Mouse (Mus musculus) heart, embryonic 14.5 days (tissue): ENCODE results near the gene Tedc2. TPM values are rescaled to one million over a fixed set of nuclear protein-coding genes. Genes with fewer than 3 reads are reported as not detected.

Experiments used
- ATAC-seq: fragments of 200-750 bp; cut with Nextera tagmentation; 2 replicates; pipeline ENCODE4 v1.8.0; 2017; ENCODE audit warnings: low read depth, moderate TSS enrichment; ENCODE audit not compliant: insufficient number of reproducible peaks, insufficient read depth, low FRiP score
- H3K27ac ChIP-seq, 2 experiments: fragments of 200-500 bp in 1 of 2; fragments of 300-500 bp in 1 of 2; sonication (generic) in 1 of 2; replicated peaks in 1 of 2; 2 replicates each; pipeline ENCODE4 v1.5.1; 2012 to 2014; ENCODE audit warnings: low read depth in 2 of 2, low read length in 2 of 2, control low read depth in 1 of 2, mild to moderate bottlenecking in 1 of 2, mixed read lengths in 1 of 2; ENCODE audit not compliant: control insufficient read depth in 1 of 2, insufficient read depth in 1 of 2
- H3K27me3 ChIP-seq: fragments of 300-500 bp; sonication (generic); 2 replicates; pipeline ENCODE4 v1.6.1; 2014; ENCODE audit warnings: mild to moderate bottlenecking, low read length, control low read depth; ENCODE audit not compliant: control insufficient read depth, insufficient read depth
- H3K36me3 ChIP-seq: fragments of 300-500 bp; sonication (generic); 2 replicates; pipeline ENCODE4 v1.6.1; 2014; ENCODE audit warnings: mild to moderate bottlenecking, control low read depth, low read length, mixed read lengths; ENCODE audit not compliant: control insufficient read depth, insufficient read depth
- H3K4me1 ChIP-seq, 2 experiments: fragments of 200-500 bp in 1 of 2; fragments of 300-500 bp in 1 of 2; sonication (generic) in 1 of 2; 2 replicates each; pipeline ENCODE4 v1.6.1; 2012 to 2014; ENCODE audit warnings: low read length in 2 of 2, control low read depth in 1 of 2, mixed read lengths in 1 of 2; ENCODE audit not compliant: control insufficient read depth in 2 of 2, insufficient read depth in 2 of 2
- H3K4me2 ChIP-seq: fragments of 300-500 bp; sonication (generic); 2 replicates; pipeline ENCODE4 v1.6.1; 2014; ENCODE audit warnings: mild to moderate bottlenecking, low read length
- H3K4me3 ChIP-seq, 2 experiments: fragments of 200-500 bp in 1 of 2; fragments of 300-500 bp in 1 of 2; sonication (generic) in 1 of 2; 2 replicates each; pipeline ENCODE4 v1.5.1; 2012 to 2014; ENCODE audit warnings: low read length in 2 of 2, mild to moderate bottlenecking in 2 of 2, control low read depth in 1 of 2, low read depth in 1 of 2, moderate library complexity in 1 of 2; ENCODE audit not compliant: control insufficient read depth in 1 of 2, insufficient read depth in 1 of 2
- H3K9ac ChIP-seq: fragments of 300-500 bp; sonication (generic); 2 replicates; pipeline ENCODE4 v1.6.1; 2014; ENCODE audit warnings: mild to moderate bottlenecking, low read length
- H3K9me3 ChIP-seq: fragments of 300-500 bp; sonication (generic); 2 replicates; pipeline ENCODE4 v1.6.1; 2016; ENCODE audit warnings: low read length, control low read depth; ENCODE audit not compliant: control insufficient read depth
- WGBS: fragments of 180-500 bp; shearing (Covaris S2); extraction: QIAGEN DNeasy Blood & Tissue Kit; methylation state at CpG from one replicate; pipeline ENCODE4 v1.1.7; 2014; 5-methylcytosine and 5-hydroxymethylcytosine counted together
- polyA plus RNA-seq: library from polyadenylated mRNA; unstranded; fragments of >200 nt; fragmentation: Nextera tagmentation; extraction: Ambion mirVana; gene quantifications from 2 replicates; pipeline ENCODE4 v1.2.1, GENCODE M21; 2014

Tedc2 gene
- polyA plus RNA-seq, 1 experiment from 2014 or later: 5.4 TPM

DNA sequence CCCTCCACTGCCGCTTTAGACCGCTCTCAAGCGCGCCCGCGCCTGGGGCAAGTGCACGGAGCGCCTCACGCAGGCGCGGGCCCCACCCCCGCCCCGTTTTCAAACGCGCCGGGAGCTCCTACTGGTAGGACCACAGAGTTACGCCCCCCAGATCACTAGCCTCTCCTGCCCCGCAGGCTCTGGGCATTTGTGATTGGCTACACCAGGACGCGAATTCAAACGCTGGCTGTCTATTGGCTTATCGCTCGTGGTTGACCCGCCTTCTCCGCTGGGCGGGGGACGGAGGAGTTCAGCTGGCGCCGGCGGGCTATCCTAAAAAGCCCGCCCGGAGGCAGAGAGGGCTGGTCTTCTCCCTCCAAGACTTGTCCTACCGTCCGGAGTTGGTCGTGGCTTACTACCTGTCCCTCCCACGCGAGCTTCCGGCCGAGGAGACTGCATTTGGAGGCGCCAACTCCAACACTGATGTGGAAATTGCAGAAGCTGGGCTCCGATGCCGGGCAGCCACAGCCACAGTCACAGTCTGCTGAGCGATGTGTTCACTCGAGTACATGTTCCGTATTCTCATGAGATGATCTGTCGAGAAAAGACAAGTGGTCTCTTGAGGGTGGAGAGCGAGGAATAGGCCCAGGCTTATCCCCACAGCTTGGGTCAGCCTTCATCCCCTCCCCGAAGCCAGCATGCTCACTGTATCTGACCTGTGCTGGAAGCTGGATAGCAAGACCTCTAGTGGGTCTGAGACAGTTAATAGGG is 30.8 kb upstream of the Tedc2 start, which contains the start of gene Ccnf:
Gene Ccnf (minus strand): TSS at position 165 of the 750 bp plus-strand sequence.
- peak within 1 kb of the TSS; percentile 78 to 85 for H3K4me3 ChIP-seq
- H3K4me1 ChIP-seq: peaks cover 0 to 16% of the 10 kb centered on the region in 2 experiments; a peak in 2 of 4 replicates
- WGBS: under 1% methylated on average over 47 of the region's 48 CpGs
- ATAC-seq: peak; percentile 99
- H3K27me3 ChIP-seq: no peaks in the 10 kb centered on the region
- H3K9me3 ChIP-seq: no peaks in the 10 kb centered on the region
- peak within 1 kb of the TSS; percentile 90 for H3K9ac ChIP-seq
- peak within 1 kb of the TSS; percentile 83 for H3K4me2 ChIP-seq
- peaks cover 28% of the 10 kb centered on the region for H3K36me3 ChIP-seq
- H3K27ac ChIP-seq: peak within 1 kb of the TSS; percentile 75

DNA sequence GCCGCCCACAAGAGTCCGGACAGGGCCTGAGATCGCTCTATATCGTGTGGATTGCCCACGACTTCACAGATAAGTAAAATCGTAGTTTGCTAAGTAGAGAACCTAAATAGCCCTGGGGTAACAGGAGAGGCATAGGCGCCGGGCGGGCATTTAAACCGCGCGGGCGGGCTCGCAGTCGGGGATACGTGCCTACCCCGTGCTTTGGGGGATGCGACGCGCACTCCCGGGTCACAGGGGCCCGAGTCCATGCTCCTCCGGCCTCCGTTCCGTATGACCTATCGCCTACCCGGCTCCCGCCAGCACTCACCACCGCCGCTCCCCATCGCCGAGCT is 30.3 kb upstream of the Tedc2 start:
- Histone ChIP-seq H3K4me1 (peaks cover 0 to 16% of the 10 kb centered on the region in 2 experiments; a peak in 2 of 4 replicates), H3K36me3 (peaks cover 32% of the 10 kb centered on the region), H3K4me2 (peak overlapping the region; percentile 83), H3K27me3 (no peaks in the 10 kb centered on the region), H3K4me3 (peak overlapping the region; percentile 78 to 85), H3K27ac (peak overlapping the region; percentile 26 to 55; a peak in 2 of 4 replicates), H3K9me3 (no peaks in the 10 kb centered on the region), H3K9ac (peak overlapping the region; percentile 90)
- ATAC-seq: no peak
- under 1% methylated on average over 32 of the region's 32 CpGs for WGBS

GRCm38 (mm10) chr17:24248641-24249040 is 28.0 kb upstream of the Tedc2 start:
- Histone ChIP-seq H3K4me1 (peaks cover 0 to 16% of the 10 kb centered on the region in 2 experiments; a peak in 2 of 4 replicates), H3K27me3 (no peaks in the 10 kb centered on the region), H3K4me3 (no peak overlapping the region), H3K36me3 (peaks cover 50% of the 10 kb centered on the region), H3K9me3 (peaks cover 4% of the 10 kb centered on the region; the same call in 1 of the 2 replicates), H3K4me2 (no peak overlapping the region), H3K27ac (no peak overlapping the region), H3K9ac (no peak overlapping the region)
- no peak for ATAC-seq
- WGBS: 95% methylated on average over 2 of the region's 2 CpGs

DNA sequence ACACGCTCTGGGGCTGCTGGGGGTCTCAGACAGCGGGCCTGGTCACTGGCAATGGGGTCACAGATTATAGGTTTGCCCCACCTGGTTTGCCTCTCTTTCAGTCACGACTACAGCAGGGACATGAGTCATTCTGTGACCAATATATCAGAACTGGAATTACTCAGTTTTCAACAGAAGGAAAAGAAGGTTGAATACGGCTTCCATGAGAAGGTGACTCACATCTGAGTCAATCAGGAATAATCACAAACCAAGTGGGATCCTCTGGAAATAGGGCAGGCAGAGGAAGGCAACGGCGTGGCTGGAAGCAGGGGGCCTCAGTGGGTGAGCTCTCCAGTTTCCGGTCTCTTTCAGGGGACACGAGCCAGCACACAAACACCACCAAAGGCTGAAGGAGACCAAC is 23.4 kb upstream of the Tedc2 start:
- Histone ChIP-seq H3K27me3 (no peaks in the 10 kb centered on the region), H3K9ac (no peak overlapping the region), H3K4me2 (no peak overlapping the region), H3K36me3 (peaks cover 93% of the 10 kb centered on the region), H3K4me1 (no peaks in the 10 kb centered on the region), H3K4me3 (no peak overlapping the region), H3K9me3 (peaks cover 4% of the 10 kb centered on the region; the same call in 1 of the 2 replicates), H3K27ac (no peak overlapping the region)
- no peak for ATAC-seq
- WGBS: 97% methylated on average over 8 of the region's 8 CpGs

DNA sequence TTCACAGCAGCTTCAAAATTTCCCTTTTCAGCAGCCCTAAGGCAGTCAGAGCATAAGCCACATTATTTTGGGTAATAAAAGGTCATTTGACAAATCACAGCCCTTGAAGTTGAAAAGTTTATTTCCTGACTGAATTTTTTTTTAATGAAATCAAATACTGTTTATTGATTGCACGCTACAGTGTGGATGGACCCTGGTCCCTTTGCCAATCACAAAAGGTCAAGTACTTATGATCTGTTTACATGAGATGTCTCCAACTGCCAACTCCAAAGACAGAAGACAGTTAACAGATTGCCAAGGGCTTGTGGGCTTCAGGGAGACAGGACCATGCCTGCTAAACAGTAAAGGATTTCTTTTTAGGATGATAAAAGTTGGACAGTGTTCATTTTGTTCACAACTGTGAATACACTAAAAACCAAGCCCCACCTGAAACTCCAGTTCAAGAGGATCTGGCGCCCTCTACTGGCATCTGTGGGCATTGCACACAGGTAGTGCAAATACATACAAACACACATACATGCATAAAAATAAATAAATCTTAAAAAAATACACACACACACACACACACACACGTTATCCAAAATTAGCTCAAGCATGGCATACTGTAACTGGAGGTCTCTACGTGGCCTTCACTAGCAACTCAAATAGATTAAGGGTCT is 22.8 kb upstream of the Tedc2 start:
- H3K27me3 ChIP-seq: no peaks in the 10 kb centered on the region
- no peak overlapping the region for H3K9ac ChIP-seq
- H3K4me1 ChIP-seq: no peaks in the 10 kb centered on the region
- H3K36me3 ChIP-seq: peaks cover 93% of the 10 kb centered on the region
- H3K27ac ChIP-seq: no peak overlapping the region
- 90% methylated on average over 4 of the region's 4 CpGs for WGBS
- no peak for ATAC-seq
- H3K4me2 ChIP-seq: no peak overlapping the region
- no peak overlapping the region for H3K4me3 ChIP-seq
- H3K9me3 ChIP-seq: peaks cover 4% of the 10 kb centered on the region; the same call in 1 of the 2 replicates

DNA sequence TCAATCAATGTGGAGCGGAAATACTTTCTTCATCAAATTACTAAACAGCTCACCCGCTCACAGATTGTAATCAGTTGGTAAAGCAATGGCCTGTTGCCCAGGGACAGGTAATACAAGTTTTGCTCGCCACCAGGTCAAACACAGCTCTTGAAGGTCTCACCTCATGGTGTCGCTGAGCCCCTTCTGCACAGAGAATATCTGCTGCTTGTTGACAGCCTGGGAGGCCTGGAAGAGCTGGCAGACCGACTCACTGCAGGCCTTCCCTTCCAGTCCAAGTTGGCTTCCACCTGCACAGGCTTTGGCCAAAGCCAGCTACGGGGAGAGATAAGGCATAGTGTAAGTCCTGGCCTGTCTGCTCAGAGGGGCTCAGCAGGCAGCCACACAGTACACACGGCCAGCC is 16.3 kb upstream of the Tedc2 start:
- no peak overlapping the region for H3K9ac ChIP-seq
- no peak overlapping the region for H3K27ac ChIP-seq
- H3K9me3 ChIP-seq: no peaks in the 10 kb centered on the region
- H3K4me2 ChIP-seq: no peak overlapping the region
- H3K4me1 ChIP-seq: no peaks in the 10 kb centered on the region; a peak in 1 of 4 replicates
- H3K36me3 ChIP-seq: peaks cover 100% of the 10 kb centered on the region
- no peak for ATAC-seq
- no peaks in the 10 kb centered on the region for H3K27me3 ChIP-seq
- H3K4me3 ChIP-seq: no peak overlapping the region
- 83% methylated on average over 7 of the region's 7 CpGs for WGBS

DNA sequence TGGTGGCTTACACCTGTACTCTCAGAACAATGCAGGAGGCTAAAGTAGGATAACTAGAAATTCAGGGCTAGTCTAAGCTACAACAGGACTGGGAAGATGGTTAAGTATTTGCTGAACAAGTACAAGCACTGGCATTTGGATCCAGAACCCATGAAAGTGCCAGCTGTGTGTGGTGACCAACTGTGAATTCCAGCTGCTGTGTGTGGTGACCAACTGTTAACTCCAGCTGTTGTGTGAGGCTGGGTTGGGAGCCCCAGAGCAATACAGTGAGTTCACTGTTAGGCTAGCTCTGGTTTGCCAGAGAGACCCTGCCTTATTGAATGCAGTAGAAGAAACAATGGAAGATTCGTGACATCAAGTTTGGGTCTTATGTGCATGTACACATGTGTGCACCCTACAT is 15.8 kb upstream of the Tedc2 start:
- H3K4me1 ChIP-seq: no peaks in the 10 kb centered on the region; a peak in 1 of 4 replicates
- no peaks in the 10 kb centered on the region for H3K27me3 ChIP-seq
- no peak for ATAC-seq
- no peaks in the 10 kb centered on the region for H3K9me3 ChIP-seq
- H3K4me2 ChIP-seq: no peak overlapping the region
- H3K9ac ChIP-seq: no peak overlapping the region
- H3K36me3 ChIP-seq: peaks cover 100% of the 10 kb centered on the region
- WGBS: 91% methylated on average over 1 of the region's 1 CpGs
- H3K27ac ChIP-seq: no peak overlapping the region
- no peak overlapping the region for H3K4me3 ChIP-seq
